Mouse (Mus musculus) mammary gland, adult 2 months (tissue): ENCODE results near the gene Pkd1l2. TPM values are rescaled to one million over a fixed set of nuclear protein-coding genes. Genes with fewer than 3 reads are reported as not detected.

ENCODE experiments used
- polyA plus RNA-seq: library from polyadenylated mRNA; depleted of rRNA; stranded (reverse); fragments of >200 nt; gene quantifications from 2 replicates; pipeline ENCODE4 v1.2.3, GENCODE M21; 2012; ENCODE audit warnings: low replicate concordance; rRNA removed

The Pkd1l2 gene
- 0.32 and 0.39 TPM in 2 replicates for polyA plus RNA-seq

GRCm38 (mm10) chr8:117082399-117082872 lies at the start of gene Pkd1l2:
Pkd1l2 (minus strand) TSS chr8:117082449.

GRCm38 (mm10) chr8:117095647-117096046 lies 13.4 kb upstream of the Pkd1l2 start, which contains the start of gene Bco1:
Bco1 (plus strand) TSS chr8:117095854.

GRCm38 (mm10) chr8:116993095-116993867 lies 89.0 kb downstream of the Pkd1l2 start, which contains the start of gene Gcsh:
Gcsh (minus strand) TSS chr8:116993537.

GRCm38 (mm10) chr8:116978631-116979256 lies 103.5 kb downstream of the Pkd1l2 start, which contains the start of gene 1700030J22Rik:
1700030J22Rik (minus strand) TSS chr8:116978959.

Other genes with a start within 250 kb of the Pkd1l2 start
- gene Cmc2, start 161.0 kb downstream of the Pkd1l2 start, polyA plus RNA-seq = 4.8 and 8.1 TPM in 2 replicates
- gene Cenpn, start 160.7 kb downstream of the Pkd1l2 start, polyA plus RNA-seq = 1.6 and 2.2 TPM in 2 replicates
- 15.5 and 17.7 TPM in 2 replicates for gene Atmin, start 139.1 kb downstream of the Pkd1l2 start, polyA plus RNA-seq
- 0.24 and 0.36 TPM in 2 replicates for gene 1700030J22Rik, start 103.5 kb downstream of the Pkd1l2 start, polyA plus RNA-seq
- gene Gcsh, start 88.9 kb downstream of the Pkd1l2 start, polyA plus RNA-seq = 29.8 and 50.6 TPM in 2 replicates
- 0.23 and 0.42 TPM in 2 replicates for gene Bco1, start 13.4 kb upstream of the Pkd1l2 start, polyA plus RNA-seq
- 7.0 and 8.1 TPM in 2 replicates for gene Gan, start 75.7 kb upstream of the Pkd1l2 start, polyA plus RNA-seq
- gene Cmip, start 174.6 kb upstream of the Pkd1l2 start, polyA plus RNA-seq = 39.0 and 71.1 TPM in 2 replicates